Mouse (Mus musculus): Measurements from ENCODE around the gene Plcb4.
"Not testable (repeated sequence)": the region's sequence is repeated elsewhere in the genome, so short reads cannot be mapped to it uniquely, and the experiment has no call there.

Gene Plcb4

DNA sequence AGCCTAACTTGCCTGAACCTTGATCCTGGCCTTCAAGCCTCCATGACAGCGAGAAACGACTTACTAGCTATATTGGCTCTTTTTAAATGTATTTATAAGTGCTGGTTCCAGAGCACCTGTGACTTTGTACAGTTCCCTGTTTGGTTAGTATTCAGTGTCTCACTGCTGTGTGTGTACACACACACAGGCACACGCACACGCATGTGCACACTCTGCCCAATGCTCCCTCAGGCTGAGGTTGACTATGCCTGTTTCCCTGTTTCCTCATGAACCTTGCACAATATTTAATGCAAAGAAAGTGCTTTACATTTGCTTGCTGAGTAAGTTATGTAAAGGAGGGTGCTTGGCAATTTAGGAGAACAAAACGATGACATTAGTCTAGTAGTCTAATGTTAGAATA is 16.5 kb downstream of the Plcb4 start:
- DNase-seq, result no peak

DNA sequence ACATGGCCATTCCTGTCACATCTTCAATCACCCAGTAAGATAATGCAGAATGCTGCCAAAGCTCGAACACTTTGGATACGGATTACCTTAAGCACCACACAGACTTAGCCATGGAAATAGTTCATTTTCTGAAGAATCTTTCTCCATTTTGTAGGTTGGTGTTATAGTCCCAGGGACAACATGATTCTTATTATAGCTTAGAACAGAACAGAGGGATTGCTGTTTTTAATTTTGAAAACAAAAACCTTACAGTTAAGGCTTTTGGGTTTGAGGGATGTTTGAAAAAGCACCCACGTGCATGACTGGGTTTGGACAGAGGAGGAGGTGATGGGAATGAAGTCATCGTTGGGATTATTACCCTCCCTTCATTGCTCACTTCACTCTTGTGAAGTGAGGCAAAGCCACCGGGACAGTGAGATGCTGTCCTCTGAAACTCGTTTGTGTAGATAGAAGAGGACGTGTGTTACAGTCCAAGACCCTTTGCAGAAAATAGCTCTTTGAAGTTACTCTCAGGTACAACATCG is 18.2 kb downstream of the Plcb4 start:
- no peak for DNase-seq

DNA sequence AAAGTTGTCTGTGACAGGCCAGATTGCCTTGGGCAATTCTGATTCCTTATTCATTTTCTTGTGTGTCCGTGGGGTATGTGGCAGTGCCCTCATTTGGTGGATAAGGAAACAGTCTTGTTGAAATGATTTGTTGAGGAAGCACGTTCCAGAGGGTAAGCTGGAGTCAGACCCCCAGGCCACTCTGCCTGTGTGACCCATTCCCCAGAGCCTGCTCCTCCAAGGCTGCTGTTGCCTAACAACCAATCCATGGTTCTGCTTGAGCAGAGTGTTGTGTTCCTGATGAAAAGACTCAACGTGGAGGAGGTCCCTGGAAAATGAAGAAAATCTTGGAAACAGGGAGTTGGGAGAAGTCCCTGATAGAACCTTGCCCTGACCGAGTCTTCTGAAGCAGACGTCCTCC is 18.8 kb downstream of the Plcb4 start:
- no peak for DNase-seq

DNA sequence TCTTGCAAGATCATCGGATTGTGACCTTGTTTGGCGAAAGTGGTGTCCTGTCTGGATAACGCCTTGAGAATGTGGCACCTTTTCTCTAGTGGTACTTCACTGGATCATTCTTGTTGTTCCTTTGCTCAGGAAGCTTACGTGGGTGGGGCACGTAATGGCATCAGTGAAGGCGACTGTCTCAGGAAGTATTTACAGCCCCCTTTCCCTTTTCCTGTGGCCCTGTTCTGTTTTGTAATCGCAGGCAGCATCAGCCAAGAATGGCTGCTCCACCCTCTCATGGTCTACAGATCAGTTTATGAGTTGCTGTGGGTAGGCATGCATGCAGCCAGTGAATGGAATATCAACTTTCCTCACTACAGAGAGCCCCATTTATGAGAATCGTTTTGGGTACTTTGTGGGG is 21.2 kb downstream of the Plcb4 start:
- no peak for DNase-seq

DNA sequence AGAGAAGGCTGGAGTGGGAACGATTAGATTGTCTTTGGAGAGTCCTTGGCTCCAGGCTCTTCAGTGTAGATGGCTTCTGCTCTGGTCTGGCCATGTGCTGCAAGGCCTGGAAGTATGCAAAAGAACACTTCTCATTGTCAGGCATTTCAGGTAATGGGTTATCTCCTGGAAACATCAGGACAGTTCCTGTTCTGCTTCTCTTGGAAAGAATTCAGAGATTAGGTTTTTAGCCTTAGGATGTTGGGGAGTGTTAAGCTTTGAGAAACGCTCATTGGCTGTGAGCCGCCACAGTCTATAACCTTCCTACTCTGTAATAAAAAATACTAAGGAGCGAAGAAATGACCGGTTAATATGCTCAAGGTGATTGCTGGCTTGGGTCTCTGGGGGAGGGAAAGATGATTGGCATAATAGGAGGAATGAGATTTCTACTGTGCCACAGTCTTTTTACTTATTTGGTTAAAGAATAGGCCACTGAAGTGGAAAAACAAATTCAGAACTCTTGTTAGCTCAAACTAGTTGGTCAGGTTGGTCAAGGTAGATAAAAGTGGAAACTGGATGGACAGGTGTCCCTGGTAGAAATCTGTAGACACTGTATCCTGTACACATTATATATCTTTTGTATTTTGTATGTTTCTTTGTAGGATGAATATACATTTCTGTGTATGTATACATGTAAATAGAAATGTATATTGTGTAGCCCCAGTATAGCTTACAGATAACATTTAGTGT is 21.8 kb downstream of the Plcb4 start:
- no peak for DNase-seq

DNA sequence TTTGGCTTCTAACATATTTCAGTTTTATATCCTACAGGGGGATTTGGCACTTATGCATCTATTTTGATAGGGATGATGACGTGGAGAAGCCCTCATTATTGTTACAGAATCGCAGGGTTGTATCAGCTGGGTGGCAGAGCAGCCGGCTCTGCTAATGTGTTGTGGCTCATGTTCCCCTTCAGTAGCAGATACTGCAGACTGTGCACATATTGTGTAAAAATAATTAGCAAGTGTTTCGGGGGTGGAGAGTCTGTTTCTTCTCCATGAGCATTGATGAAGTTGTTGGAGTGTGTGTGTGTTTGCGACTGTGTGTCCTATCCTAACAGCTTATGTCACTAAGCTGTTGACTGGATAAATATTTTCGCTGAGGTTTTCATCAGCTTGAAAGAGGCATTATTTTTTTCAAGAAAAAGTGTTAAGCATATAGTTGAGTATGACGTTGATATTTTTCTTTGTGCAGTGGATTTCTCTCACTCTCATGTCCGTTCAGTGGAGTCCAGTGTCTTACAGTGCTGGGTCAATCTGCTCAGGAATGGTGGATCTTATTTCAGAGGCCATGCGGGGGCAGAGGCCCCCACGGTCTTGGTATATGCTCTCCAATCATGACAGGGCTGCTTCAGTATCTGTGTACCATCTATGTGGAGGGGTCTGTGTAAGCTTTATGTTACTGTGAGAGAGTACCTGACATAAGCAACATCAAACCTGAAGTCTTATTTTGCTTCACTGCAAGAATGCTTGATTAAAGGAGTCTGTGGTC is 25.1 kb downstream of the Plcb4 start:
- DNase-seq, result no peak

DNA sequence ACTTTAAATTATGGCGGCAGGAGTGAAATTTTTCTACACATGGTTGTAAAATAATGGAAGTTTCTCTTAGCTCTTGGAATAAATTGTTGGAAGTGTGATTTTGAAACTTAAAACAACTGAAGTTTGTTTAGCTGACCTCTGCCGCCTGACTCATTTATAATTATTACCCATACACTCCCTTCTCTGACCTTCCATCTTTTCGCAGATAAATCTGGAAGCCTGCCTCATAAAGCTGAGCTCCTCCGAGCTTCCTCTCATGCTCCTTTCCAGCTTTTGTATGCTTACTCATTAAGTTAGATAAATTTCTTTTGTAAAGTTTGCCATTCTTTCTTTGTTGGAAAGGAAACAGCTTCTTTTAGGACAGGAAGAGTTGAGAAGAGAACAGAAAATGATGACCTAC is 27.9 kb downstream of the Plcb4 start:
- peak; percentile 47 for DNase-seq

DNA sequence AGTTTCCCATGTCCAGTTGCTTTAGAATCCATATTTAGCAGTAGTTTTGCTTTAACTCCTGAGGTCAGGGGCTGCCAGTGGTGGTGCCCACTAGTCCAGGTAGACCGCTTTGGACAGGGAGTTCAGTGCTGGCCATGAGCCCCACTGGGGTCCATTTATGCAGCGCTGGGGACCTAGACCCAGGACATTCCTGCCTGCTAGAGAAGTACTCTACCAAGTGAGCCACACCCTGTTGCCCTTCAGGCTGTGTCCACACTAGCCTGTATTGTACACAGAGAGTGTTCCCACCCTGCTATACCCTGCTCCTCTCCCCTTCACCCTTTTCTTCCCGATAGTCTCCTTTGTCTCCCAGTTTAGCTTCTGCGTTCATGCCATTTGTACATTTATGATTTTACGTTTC is 28.8 kb downstream of the Plcb4 start:
- no peak for DNase-seq

DNA sequence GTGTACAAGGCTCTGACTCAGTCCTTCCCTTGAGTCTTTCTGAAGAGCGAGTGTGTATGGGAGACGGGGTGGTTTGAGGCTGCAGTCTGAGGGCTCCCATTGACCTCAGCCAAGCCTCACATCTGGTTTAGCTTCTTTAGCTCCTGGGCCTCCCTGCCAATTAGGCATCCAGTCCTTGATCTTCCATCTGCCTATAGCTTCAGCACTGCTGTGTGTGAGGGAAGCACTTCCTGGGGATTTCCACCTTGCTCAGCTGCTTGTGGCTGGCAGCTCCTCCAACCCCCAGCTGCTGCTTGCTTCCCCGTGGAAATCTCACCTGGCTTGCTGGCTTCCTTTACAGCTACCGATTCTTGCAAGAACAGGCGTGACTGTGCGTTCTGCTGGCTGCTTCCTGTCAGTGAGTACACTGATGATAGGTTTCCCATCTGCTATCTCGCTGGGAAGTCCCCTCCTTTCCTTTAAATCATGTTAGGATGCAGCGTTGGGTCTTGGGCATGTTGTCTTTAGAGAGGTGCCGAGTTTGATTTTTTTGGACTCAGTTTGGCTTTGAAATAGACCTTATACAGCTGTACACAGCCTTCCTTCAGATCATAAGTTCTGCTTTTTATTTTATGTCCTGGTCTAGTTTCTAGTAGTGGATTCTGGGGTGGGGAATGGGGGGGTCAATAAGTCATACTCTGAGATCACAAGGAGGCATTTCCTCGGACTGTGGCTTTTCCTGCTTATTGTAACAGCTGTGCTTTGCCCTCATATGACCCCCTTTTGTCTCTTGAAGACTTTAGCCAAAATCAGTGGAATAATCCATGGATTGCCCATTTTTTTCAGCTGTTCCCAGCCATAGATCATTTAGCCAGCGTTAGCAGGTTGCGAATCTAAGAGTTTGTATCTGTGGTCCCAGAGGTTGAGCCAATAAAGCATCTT is 34.0 kb downstream of the Plcb4 start:
- DNase-seq, result peak; percentile 69

DNA sequence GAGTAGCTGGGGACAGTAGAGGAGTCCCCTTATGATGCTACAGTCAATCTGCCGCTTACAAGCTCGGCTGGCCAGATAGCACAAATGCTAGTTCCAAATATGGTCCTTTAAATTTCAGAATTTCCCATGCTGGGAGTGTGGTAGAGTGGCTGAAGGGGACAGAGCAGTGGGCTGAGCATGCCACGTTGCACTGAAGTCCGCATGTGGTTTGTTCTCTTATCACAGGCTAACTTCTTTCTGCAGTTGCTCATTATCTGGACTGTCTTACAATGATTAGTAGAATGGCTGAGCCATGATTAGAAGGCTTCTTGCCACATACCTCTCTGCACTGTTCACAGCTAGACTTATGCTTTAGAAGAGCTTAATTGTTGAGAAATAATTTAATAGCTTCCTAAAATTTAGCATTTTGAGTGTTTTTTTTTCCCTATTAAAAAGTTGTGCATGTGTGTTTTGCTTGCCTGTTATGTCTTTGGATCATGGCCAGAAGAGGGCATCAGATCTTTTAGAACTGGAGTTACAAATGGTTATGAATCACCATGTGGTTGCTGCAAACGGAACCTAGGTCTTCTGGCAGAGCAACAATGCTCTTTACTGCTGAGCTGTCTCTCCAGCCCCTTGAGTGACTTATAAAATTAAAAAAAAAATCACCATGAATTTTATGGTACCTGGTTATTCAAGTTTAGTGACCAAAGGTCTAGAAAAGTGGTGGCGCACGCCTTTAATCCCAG is 42.0 kb downstream of the Plcb4 start:
- no peak for DNase-seq

DNA sequence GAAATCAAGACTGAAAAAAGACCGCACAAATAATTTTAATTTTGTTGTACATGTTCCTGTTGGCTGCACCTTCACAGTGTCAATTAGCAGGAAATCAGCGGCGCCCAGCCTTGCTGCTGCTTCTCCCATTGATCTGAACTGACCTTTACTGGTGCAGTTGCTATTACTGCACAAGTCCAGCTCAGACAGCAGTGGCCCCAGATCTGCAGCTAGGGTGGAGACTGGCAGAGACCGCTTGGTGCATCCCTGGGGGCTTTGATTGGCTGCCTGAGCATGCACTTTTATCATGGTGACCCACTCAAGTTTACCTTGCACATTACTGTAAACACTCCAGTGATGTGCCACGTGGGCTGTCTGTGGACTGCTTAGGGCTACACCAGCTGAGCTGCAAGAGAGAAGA is 45.9 kb downstream of the Plcb4 start:
- no peak for DNase-seq

DNA sequence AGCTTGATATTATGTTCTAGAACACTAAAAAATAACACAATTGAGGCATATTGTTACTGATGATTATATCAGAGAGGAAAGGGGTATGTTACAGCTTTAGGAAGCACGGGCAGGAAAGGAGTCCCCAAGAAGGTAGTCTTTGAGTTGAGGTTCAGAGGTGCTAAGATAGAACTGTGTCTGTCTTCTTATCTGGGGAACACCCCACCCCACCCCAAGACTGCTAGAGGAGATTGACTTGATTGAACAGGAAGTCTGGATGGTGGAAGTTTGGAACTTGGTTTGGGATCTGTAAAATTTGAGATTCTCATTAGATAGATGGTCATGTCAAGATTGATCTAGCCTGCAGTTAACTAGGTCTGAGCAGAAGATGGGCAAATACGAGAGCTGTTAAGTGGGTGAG is 48.5 kb downstream of the Plcb4 start:
- no peak for DNase-seq

DNA sequence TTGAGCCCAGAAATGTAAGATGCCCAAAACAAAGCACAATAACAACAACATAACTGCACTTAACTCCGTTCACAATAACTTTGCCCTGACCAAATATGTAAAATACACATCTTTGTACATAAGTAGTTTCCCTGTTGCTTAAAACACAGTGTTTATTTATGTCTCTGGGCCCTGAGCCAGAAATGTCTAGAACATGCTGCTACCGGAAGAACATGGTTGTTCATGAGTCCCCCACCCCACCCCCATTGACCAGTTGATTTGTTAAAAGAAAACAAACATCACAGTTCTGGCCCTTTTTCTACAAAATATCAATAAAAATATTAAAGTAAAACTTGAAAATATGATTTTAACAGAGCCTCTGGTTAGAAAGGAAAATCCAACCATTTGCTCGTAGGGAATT is 49.6 kb downstream of the Plcb4 start:
- DNase-seq, result peak; percentile 51

DNA sequence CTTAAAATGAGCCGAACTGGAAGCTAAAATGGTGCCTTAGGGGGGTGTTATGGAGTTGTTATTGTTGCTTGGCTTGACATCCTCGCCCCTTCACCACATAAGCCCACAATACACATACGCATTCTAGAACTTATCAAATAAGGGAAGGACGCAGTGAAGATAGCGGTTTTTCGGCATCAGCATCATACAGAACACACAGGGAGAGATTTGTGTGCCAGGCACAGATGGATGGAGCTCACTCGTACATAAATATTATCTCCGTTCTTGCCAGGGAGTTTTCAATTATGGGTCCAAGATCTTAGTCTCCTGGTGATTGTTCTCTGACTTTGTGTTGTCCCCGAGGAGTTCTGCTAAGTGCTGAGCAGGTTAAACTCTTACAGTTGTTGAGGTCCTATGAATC is 50.0 kb downstream of the Plcb4 start:
- no peak for DNase-seq

DNA sequence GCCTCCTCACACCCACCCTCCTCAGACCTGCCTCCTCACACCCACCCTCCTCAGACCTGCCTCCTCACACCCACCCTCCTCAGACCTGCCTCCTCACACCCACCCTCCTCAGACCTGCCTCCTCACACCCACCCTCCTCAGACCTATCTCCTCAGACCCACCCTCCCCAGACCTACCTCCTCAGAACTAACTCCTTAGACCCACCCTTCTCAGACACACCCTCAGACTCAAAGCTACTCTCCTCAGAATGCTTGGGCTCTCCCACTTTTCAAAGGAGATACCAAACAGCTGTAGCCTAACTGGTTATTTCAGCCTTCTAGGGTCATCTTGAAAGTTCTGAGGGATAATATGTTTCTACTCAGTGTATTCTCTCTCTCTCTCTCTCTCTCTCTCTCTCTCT is 50.9 kb downstream of the Plcb4 start:
- not testable (repeated sequence) for DNase-seq

DNA sequence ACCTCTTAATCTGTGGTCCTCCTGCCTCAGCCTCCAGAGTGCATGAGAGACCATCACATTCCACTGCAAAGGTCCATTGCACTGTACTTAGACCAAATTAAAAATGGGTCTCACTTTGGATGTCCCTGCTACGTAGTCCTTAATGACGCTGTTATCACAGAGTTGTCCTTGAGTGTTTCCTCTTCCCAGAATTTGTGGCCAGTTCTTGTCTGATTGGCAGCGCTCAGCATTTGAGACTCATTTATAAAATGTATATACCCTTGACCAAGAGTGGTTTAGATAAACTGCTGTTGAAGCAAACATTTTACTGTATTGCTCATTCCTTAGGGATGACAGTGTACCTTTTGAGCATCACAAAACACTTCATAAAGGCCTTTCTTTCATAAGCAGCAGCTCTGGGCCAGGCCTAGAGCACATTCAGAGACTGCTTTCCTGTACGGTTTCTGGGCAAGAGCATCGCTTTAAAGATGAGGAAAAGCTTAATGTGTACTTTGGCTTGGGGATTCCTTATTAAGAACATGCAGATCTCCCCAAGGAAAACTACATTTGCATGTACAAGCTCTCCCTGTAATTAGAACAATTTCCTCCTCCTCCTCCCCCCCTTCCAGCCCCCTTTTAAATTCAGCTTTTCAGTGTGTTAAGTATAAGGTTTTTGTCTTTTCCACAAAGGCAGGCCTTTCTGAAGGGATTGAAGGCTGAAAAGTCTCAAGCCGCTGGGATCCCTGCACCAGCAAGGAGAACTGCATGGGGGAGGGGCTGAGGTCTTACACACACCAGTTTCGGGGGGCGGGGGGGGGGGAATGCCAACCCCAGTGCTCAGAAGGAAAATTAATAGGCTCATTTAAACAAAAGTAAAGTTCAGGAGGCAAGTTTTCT is 52.5 kb downstream of the Plcb4 start:
- peak; percentile 68 for DNase-seq

DNA sequence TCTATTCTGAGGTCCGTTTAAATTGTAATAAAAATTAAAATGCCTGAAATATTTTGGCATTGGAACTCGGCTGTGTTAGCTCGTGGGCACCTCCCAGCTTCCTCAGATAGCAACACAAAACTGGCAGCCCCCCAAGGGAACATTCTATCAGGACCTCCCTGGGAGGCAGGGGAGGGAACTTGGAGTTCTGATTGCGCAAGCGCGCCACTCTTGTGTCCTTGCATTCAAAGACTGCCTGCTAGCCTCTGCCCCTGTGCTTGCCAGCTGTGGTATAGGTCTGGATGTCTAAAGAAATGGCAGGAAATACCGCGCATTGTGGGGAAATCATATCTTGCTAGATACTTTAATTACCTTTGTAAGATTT is 53.1 kb downstream of the Plcb4 start:
- DNase-seq, result peak; percentile 89

DNA sequence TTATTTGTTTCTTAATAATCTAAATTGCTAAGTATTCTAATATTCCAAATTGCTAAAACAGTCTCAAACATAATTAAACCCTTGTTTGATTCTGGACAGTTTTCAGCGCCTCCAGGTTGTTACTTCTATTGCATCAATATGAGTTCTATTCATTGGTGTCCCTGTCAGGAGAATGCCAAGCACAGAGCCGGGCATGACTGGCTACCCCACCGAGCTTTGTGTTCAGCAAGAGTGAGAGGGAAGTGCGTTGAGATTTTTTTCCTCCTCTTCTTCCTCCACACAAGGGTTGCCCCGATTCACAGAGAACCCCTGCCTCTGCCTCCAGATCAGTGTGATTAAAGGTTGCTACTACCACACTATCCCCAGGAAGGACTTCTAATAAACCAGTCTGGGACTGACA is 53.5 kb downstream of the Plcb4 start:
- DNase-seq, result no peak

DNA sequence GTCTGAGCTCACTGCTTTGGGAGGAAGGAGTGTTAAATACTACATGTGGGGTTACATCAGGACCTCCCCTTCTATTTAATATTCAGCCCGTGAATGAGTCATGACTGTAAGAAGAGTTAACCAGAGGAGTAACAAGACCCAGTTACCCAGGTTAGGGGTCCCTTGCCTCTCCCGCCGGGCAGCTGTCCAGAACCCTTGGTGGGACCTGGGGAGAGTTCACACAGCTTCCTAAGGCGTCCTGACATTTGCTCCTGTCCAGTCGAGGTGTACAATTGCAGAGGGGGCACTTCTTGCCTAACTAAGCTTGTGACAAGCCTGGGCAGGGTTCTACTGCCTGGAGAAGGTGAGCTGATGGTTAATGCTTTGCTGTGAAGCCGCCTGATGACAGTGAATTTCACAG is 54.1 kb downstream of the Plcb4 start:
- DNase-seq, result no peak

DNA sequence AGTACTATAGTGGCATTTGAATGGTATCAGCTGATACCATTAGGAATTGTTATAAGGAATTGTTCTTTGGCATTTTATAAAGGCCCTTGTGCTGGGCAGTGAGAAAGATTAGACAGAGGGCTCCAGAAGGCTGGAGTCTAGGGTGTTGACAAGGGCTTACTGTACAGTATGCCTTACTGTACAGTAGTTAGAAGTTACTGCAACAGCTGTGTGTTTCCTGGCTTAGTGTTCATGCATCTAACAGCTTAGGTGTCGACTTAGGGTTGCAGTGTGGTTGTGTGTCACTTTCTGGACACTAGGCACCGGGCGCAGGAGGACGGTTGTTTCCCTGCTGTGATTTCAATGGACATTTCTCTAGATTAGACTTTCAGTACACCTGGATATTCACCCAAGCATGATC is 57.4 kb downstream of the Plcb4 start:
- DNase-seq, result no peak
